Mouse (Mus musculus) intestine, postnatal 0 days (tissue): Measurements from ENCODE around the gene Mogs. TPM values are rescaled to one million over a fixed set of nuclear protein-coding genes. Genes with fewer than 3 reads are reported as not detected.
A peak's percentile ranks its signal among the peaks of the same experiment; 100 is the strongest.

ENCODE experiments used
- ATAC-seq: fragments of 200-750 bp; cut with Nextera tagmentation; 2 replicates; pipeline ENCODE4 v1.8.0; 2017; ENCODE audit warnings: mild to moderate bottlenecking, moderate TSS enrichment, moderate library complexity
- H3K27ac ChIP-seq: fragments of 300-500 bp; sonication (generic); 2 replicates; pipeline ENCODE4 v1.5.1; 2014; ENCODE audit warnings: mild to moderate bottlenecking, low read depth, low read length, moderate library complexity
- H3K27me3 ChIP-seq: fragments of 300-500 bp; sonication (generic); replicated peaks from 2 replicates; pipeline ENCODE4 v1.6.1; 2014; ENCODE audit warnings: low read length, mixed read lengths; ENCODE audit not compliant: control insufficient read depth, insufficient read depth
- H3K36me3 ChIP-seq: fragments of 300-500 bp; sonication (generic); 2 replicates; pipeline ENCODE4 v1.6.1; 2014; ENCODE audit warnings: mild to moderate bottlenecking, moderate library complexity; ENCODE audit not compliant: control insufficient read depth, insufficient read depth
- H3K4me1 ChIP-seq: fragments of 300-500 bp; sonication (generic); replicated peaks from 2 replicates; pipeline ENCODE4 v1.6.1; 2014; ENCODE audit warnings: antibody characterized with exemption, low read length, mixed read lengths; ENCODE audit not compliant: control insufficient read depth, insufficient read depth
- H3K4me2 ChIP-seq: fragments of 300-500 bp; sonication (generic); replicated peaks from 2 replicates; pipeline ENCODE4 v1.6.1; 2014; ENCODE audit warnings: low read depth, mild to moderate bottlenecking, moderate library complexity
- H3K4me3 ChIP-seq: fragments of 300-500 bp; sonication (generic); 2 replicates; pipeline ENCODE4 v1.5.1; 2014; ENCODE audit warnings: low read depth, low read length
- H3K9ac ChIP-seq: fragments of 300-500 bp; sonication (generic); 2 replicates; pipeline ENCODE4 v1.6.1; 2014; ENCODE audit warnings: mild to moderate bottlenecking, low read depth, low read length
- H3K9me3 ChIP-seq: fragments of 300-500 bp; sonication (generic); 2 replicates; pipeline ENCODE4 v1.6.1; 2016; ENCODE audit warnings: mixed run types; ENCODE audit not compliant: control insufficient read depth
- CTCF ChIP-seq: sonication (generic); IDR thresholded peaks from 2 replicates; pipeline ENCODE4 v1.5.1; 2016; ENCODE audit warnings: low read depth, mild to moderate bottlenecking, control low read depth, antibody characterized with exemption, moderate library complexity
- WGBS: fragments of 180-500 bp; shearing (Covaris S2); extraction: QIAGEN DNeasy Blood & Tissue Kit; methylation state at CpG from one replicate; pipeline ENCODE4 v1.1.7; 2014; 5-methylcytosine and 5-hydroxymethylcytosine counted together
- polyA plus RNA-seq: library from polyadenylated mRNA; unstranded; fragments of >200 nt; fragmentation: Nextera tagmentation; extraction: Ambion mirVana; gene quantifications from 2 replicates; pipeline ENCODE4 v1.2.1, GENCODE M21; 2015

Gene Mogs
- polyA plus RNA-seq, 1 experiment from 2014 or later, result 20.9 TPM

GRCm38 (mm10) chr6:83101688-83102556 lies 13.4 kb upstream of the Mogs start:
- ATAC-seq, result peak; percentile 81
- under 1% methylated on average over 72 of the region's 74 CpGs for WGBS
- peak overlapping the region; percentile 76 for H3K4me3 ChIP-seq
- no peaks in the 10 kb centered on the region for H3K9me3 ChIP-seq
- peaks cover 10% of the 10 kb centered on the region; the same call in 1 of the 2 replicates for H3K36me3 ChIP-seq
- peaks cover 6% of the 10 kb centered on the region for H3K4me1 ChIP-seq
- H3K4me2 ChIP-seq, result peak overlapping the region; percentile 99
- TF ChIP-seq CTCF, result peak; percentile 79
- H3K27me3 ChIP-seq, result no peaks in the 10 kb centered on the region
- peak overlapping the region; percentile 69 for H3K9ac ChIP-seq
- H3K27ac ChIP-seq, result peak overlapping the region; percentile 81

GRCm38 (mm10) chr6:83103130-83103650 lies 12.1 kb upstream of the Mogs start:
- Histone ChIP-seq H3K4me2 (peak overlapping the region; percentile 99), H3K9me3 (no peaks in the 10 kb centered on the region), H3K4me3 (0 out of 2 replicates have a peak overlapping the region, but pooled peaks have one; percentile 76), H3K4me1 (peaks cover 9% of the 10 kb centered on the region), H3K27ac (no peak overlapping the region), H3K36me3 (peaks cover 11% of the 10 kb centered on the region; the same call in 1 of the 2 replicates), H3K27me3 (no peaks in the 10 kb centered on the region), H3K9ac (no peak overlapping the region)
- 44% methylated on average over 11 of the region's 11 CpGs for WGBS
- peak; percentile 33 for TF ChIP-seq CTCF
- ATAC-seq, result no peak

- WGBS, result 82% methylated on average over 4 of the region's 4 CpGs
- no peaks in the 10 kb centered on the region for H3K9me3 ChIP-seq
- ATAC-seq, result no peak
- no peaks in the 10 kb centered on the region for H3K27me3 ChIP-seq
- H3K36me3 ChIP-seq, result peaks cover 11% of the 10 kb centered on the region; the same call in 1 of the 2 replicates
- no peak overlapping the region for H3K27ac ChIP-seq
- H3K4me2 ChIP-seq, result no peak overlapping the region
- no peak overlapping the region for H3K9ac ChIP-seq
- no peak for TF ChIP-seq CTCF
- H3K4me1 ChIP-seq, result peaks cover 9% of the 10 kb centered on the region
- no peak overlapping the region for H3K4me3 ChIP-seq
These were observed 11.1 kb upstream of the Mogs start for GRCm38 (mm10) chr6:83104158-83104557.

GRCm38 (mm10) chr6:83107566-83108400 lies 7.5 kb upstream of the Mogs start:
- Histone ChIP-seq H3K9me3 (no peaks in the 10 kb centered on the region), H3K9ac (peak overlapping the region; percentile 92; the same call in 1 of the 2 replicates), H3K4me2 (peak overlapping the region; percentile 90), H3K27me3 (no peaks in the 10 kb centered on the region), H3K27ac (no peak overlapping the region), H3K4me3 (no peak overlapping the region), H3K4me1 (peaks cover 8% of the 10 kb centered on the region), H3K36me3 (peaks cover 11% of the 10 kb centered on the region; the same call in 1 of the 2 replicates)
- peak; percentile 31; the same call in 1 of the 2 replicates for ATAC-seq
- WGBS, result 39% methylated on average over 13 of the region's 13 CpGs
- TF ChIP-seq CTCF, result peak; percentile 95

GRCm38 (mm10) chr6:83108762-83109668 lies 6.3 kb upstream of the Mogs start, which contains the start of gene Mrpl53:
Gene Mrpl53, plus strand, starts transcription at chr6:83109040.
- WGBS, result under 1% methylated on average over 76 of the region's 76 CpGs
- H3K9ac ChIP-seq, result peak within 1 kb of the TSS; percentile 92

More at GRCm38 (mm10) chr6:83108762-83109668, 6.3 kb upstream of the Mogs start, which contains the start of gene Mrpl53:
- H3K4me1 ChIP-seq, result 0 out of 2 replicates have a peak, but pooled peaks cover 3% of the 10 kb centered on the region
- H3K27ac ChIP-seq, result peak within 1 kb of the TSS; percentile 79
- no peaks in the 10 kb centered on the region for H3K27me3 ChIP-seq
- no peaks in the 10 kb centered on the region for H3K9me3 ChIP-seq
- no peak for TF ChIP-seq CTCF
- peaks cover 11% of the 10 kb centered on the region; the same call in 1 of the 2 replicates for H3K36me3 ChIP-seq
- peak within 1 kb of the TSS; percentile 90 for H3K4me2 ChIP-seq
- peak within 1 kb of the TSS; percentile 85 for H3K4me3 ChIP-seq
- peak; percentile 80 for ATAC-seq
